Mouse (Mus musculus) heart, adult 8-10 months (tissue): ENCODE results near the gene Daam1. TPM values are rescaled to one million over a fixed set of nuclear protein-coding genes. Genes with fewer than 3 reads are reported as not detected.

Source experiments
- DNase-seq: peaks from one replicate; pipeline ENCODE4 v3.0.0; 2022; ENCODE audit warnings: low spot score
- total RNA-seq, 4 experiments: library from RNA; stranded (reverse); gene quantifications; 2 replicates each; pipeline ENCODE4 v1.2.4; 2022

Gene Daam1
- total RNA-seq, 4 experiments from 2014 or later: 63.9 to 82.9 (median 76.6) TPM

GRCm38 (mm10) chr12:72041238-72041637, 210.4 kb downstream of the Daam1 start:
- no peak for DNase-seq

Other genes starting within 250 kb of the Daam1 start
- gene Gpr135, start 240.0 kb downstream of the Daam1 start, total RNA-seq: under 1 TPM; 0.26 to 0.41 (median 0.31) TPM